Mouse (Mus musculus) E14TG2a.4 (cell line): ENCODE data around the gene Cabin1.

Source experiments
- H3K27me3 ChIP-seq: 2 replicates; pipeline ENCODE4 v1.6.1; 2014; ENCODE audit warnings: low read length, control low read depth; ENCODE audit not compliant: insufficient read depth
- H3K36me3 ChIP-seq: 2 replicates; pipeline ENCODE4 v1.6.1; 2014; ENCODE audit warnings: low read length, control low read depth; ENCODE audit not compliant: insufficient read depth
- H3K4me1 ChIP-seq: replicated peaks from 2 replicates; pipeline ENCODE4 v1.6.1; 2014; ENCODE audit warnings: low read depth, low read length, control low read depth
- H3K4me3 ChIP-seq: replicated peaks from 2 replicates; pipeline ENCODE4 v1.5.1; 2014; ENCODE audit warnings: mild to moderate bottlenecking, low read length
- H3K9me3 ChIP-seq: 2 replicates; pipeline ENCODE4 v1.6.1; 2014; ENCODE audit warnings: low read length, control low read depth
- CTCF ChIP-seq: conservative IDR thresholded peaks from 2 replicates; pipeline ENCODE4 v1.5.1; 2014; ENCODE audit warnings: low read length
- NANOG ChIP-seq: IDR thresholded peaks from 2 replicates; pipeline ENCODE4 v1.6.1; 2014; ENCODE audit warnings: borderline replicate concordance, low read length, mixed read lengths
- POU5F1 ChIP-seq: IDR thresholded peaks from 2 replicates; pipeline ENCODE4 v1.6.1; 2014; ENCODE audit warnings: low read length, borderline replicate concordance

The Cabin1 gene

DNA sequence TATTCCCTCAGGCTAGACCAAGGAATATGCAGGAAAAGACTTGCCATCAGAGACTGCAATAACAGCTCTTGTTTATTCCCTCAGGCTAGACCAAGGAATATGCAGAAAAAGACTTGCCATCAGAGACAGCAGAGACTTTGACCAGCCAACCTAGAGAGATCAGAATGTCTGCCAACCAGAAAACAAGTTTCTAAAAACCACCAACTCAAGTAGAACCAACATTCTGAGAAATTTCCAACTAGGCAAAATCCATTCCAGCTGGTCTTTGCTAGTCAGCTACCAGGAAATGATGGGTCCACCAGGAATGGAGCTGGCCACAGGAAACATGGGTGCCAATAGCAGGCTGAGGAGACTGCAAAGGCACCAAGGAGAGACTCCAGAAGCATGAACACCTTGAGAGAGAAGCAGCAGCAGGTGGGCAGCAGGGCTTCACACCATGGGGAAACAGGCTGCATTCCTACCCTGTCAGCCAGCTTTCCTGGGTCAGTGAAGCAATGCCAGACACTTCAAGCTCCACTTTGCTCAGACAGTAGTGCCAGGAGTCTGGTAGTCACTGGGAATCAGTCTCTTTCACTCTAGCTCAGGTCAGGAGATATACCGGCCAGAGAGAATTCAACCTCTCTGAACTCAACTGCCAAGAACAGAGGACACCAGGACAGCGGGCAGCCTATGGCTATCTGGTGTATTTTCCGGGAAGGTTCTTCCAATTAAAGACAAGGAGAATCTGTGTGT is 56.1 kb downstream of the Cabin1 start:
- H3K36me3 ChIP-seq: peaks cover 99% of the 10 kb centered on the region
- no peaks in the 10 kb centered on the region for H3K27me3 ChIP-seq
- no peak overlapping the region for H3K4me3 ChIP-seq
- 0 out of 2 replicates have a peak, but pooled peaks cover 7% of the 10 kb centered on the region for H3K4me1 ChIP-seq
- H3K9me3 ChIP-seq: no peaks in the 10 kb centered on the region
- TF ChIP-seq NANOG (no peak), CTCF (no peak), POU5F1 (no peak)

DNA sequence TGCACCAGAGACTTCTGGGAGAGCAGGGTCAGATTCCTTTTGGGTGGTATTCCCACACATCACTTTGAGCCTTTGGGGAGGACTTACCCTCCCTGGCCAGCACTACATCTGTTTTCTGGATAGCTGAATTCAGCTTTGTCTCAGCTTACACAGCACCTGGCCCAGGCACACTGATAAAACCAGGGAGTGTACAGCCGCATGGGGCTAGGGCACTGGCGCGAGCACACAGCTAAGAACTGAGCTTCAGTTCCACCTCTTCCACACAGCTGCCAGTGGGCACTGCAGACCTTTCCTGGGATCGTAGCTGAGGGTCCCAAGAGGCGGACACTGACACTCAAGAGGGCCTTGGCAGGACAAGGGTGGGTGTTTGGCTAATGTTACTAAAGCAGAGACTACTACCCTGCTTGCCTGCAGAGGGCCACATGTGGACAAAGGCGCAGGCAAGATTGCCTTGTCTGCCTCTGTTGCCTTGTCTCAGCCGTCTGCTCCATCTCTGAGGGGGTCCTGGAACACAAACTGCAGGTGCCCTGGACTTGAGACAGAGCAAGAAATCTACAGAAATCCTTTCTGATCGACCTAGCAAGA is 57.4 kb downstream of the Cabin1 start:
- TF ChIP-seq CTCF: no peak
- TF ChIP-seq POU5F1: no peak
- no peak for TF ChIP-seq NANOG
- no peak overlapping the region for H3K4me3 ChIP-seq
- H3K36me3 ChIP-seq: peaks cover 95% of the 10 kb centered on the region
- H3K4me1 ChIP-seq: 0 out of 2 replicates have a peak, but pooled peaks cover 6% of the 10 kb centered on the region
- no peaks in the 10 kb centered on the region for H3K27me3 ChIP-seq
- no peaks in the 10 kb centered on the region for H3K9me3 ChIP-seq

DNA sequence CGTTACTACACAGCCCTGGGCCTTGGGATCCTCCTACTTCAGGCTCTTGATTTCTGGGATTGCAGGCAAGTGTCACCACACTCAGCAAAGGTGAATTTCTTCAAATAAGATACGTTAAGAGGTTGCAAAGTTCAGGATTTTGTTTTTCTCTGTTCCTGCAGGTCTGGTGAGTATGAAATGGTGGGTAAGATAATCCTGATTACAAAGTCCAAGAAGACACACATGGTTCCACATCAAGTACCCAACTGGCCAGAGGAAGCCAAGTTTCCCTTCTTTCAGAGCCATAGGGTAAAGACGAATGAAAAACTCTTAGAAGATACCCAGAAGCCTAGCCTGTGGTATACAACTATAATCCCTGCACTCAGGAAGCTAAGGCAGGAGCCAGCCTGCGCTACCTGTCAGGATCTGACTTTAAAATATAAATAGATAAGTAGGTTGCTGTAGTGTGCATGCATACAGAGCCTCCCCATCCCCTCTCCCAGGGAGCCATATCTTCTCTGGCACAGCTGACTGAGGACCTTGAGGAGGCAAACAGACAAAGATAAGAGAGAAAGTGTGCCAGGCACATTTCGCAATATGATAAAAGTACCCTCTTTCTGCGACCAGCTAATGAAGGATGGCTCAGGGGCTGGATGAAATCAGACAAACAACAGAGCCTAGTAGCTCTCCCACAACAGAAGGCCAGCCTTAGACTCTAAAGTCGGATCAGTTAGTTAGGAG is 58.3 kb downstream of the Cabin1 start:
- H3K4me1 ChIP-seq: 0 out of 2 replicates have a peak, but pooled peaks cover 6% of the 10 kb centered on the region
- no peaks in the 10 kb centered on the region for H3K9me3 ChIP-seq
- TF ChIP-seq NANOG (no peak), CTCF (no peak), POU5F1 (no peak)
- H3K27me3 ChIP-seq: no peaks in the 10 kb centered on the region
- H3K4me3 ChIP-seq: no peak overlapping the region
- peaks cover 95% of the 10 kb centered on the region for H3K36me3 ChIP-seq

DNA sequence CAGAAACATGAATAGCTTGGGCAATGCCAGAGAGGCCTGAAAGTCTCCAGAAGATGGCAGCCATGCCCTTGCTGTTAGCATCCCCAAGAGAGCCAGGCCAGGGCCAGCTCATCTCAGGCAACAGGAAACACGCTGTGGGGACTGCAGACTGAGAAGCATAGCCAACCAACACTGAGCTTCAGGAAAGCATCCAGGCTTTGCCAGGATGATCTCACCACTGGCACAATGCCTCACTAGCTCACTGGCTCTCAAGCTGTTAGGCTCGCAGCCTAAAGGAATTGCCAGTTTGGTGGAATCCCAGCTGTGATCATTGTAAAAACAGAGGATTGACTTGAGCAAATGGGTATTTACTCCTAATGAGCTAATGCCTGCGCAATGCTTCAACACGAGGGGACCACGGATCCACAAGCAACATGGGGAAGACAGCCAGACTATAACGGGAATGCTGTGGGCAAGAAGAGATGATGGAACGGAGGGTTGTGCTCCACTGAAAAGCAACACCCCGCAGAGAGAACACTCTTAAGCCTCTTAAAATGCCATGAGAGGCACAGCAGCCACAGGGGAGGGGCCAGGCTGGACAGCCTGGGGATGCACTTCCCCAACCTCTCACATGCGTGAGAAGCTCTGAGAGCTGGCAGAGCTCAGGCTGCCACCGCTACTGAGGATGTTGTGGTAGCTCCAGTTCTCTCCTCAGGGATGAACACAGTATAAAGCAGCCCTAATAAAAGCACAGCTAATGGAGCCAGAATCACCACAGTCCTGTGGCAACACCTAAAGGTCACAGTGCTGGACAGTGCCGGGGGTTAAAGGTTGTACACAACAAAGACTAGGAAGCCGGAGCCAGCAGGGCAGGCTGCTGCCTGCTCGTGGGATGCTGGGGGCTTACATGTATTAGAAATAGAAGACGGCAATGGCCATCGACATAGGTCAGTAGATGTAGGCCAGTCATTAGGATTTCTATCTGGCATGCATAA is 59.6 kb downstream of the Cabin1 start:
- H3K4me3 ChIP-seq: no peak overlapping the region
- H3K27me3 ChIP-seq: no peaks in the 10 kb centered on the region
- H3K36me3 ChIP-seq: peaks cover 95% of the 10 kb centered on the region
- H3K9me3 ChIP-seq: no peaks in the 10 kb centered on the region
- H3K4me1 ChIP-seq: 0 out of 2 replicates have a peak, but pooled peaks cover 6% of the 10 kb centered on the region
- TF ChIP-seq NANOG (no peak), POU5F1 (no peak), CTCF (no peak)

DNA sequence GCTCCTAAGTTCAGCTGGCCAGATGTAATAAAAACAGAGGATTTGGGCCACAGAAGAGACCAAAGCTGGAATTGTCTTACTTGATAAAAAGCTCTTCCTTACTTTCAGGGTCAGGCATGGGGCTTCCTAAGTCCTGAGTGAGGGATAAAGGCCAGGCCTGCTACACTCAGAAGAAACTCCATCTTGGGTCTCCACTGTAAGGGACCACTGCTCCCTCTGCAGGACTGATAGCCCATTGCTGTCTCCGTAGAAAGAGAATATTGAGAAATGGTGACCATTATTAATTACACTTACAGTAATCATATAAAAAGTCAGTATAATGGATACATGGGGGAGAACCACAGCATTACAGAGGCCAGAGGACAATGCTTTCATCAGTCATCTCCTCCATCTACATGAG is 60.6 kb downstream of the Cabin1 start:
- Histone ChIP-seq H3K4me1 (no peaks in the 10 kb centered on the region), H3K4me3 (no peak overlapping the region), H3K9me3 (no peaks in the 10 kb centered on the region), H3K36me3 (peaks cover 95% of the 10 kb centered on the region), H3K27me3 (no peaks in the 10 kb centered on the region)
- TF ChIP-seq CTCF (peak; percentile 44), POU5F1 (no peak), NANOG (no peak)

DNA sequence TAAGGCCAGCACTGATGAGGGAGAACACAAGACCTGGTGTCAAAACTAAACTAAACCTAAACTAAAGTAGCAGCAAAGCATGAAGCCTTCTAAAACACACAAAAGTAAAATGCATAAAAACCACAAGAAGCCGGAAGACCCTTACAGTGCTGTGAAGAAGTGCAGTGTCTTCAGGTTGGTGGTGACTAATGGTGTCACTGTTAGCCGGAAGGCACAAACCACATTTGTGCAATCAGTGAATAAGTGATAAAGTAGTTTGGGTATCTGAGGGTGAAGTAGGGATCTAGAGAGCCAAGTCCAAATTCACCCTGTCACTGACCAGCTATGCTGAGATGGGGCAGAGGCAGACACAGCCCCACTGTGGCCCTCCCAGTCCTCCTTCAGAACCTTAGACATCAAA is 61.6 kb downstream of the Cabin1 start:
- no peaks in the 10 kb centered on the region for H3K27me3 ChIP-seq
- H3K36me3 ChIP-seq: peaks cover 95% of the 10 kb centered on the region
- H3K9me3 ChIP-seq: no peaks in the 10 kb centered on the region
- TF ChIP-seq POU5F1: no peak
- TF ChIP-seq CTCF: no peak
- no peak for TF ChIP-seq NANOG
- H3K4me3 ChIP-seq: no peak overlapping the region
- H3K4me1 ChIP-seq: no peaks in the 10 kb centered on the region

DNA sequence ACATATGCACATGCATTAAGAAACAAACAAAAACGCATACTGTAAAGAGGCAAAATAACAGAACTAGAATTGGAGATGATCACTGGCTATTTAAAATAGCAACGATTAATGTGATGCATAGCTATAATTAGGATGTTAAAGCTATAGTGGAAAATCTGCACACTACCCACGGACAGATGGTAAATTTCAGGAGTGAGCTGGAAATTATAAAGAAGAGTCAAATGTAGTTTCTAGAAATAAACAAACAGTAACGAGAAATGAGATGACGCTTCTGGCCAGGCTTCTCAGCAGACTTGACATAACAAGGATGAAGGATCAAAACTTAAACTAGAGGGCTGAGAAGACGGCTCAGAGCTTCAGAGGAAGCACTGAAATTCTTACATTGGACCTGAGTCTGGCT is 62.9 kb downstream of the Cabin1 start:
- TF ChIP-seq CTCF (no peak), POU5F1 (no peak), NANOG (no peak)
- H3K27me3 ChIP-seq: no peaks in the 10 kb centered on the region
- H3K4me1 ChIP-seq: no peaks in the 10 kb centered on the region
- peaks cover 96% of the 10 kb centered on the region for H3K36me3 ChIP-seq
- no peaks in the 10 kb centered on the region for H3K9me3 ChIP-seq
- H3K4me3 ChIP-seq: no peak overlapping the region
